Mouse (Mus musculus): ENCODE measurements around the gene Ap3d1. TPM values are rescaled to one million over a fixed set of nuclear protein-coding genes. Genes with fewer than 3 reads are reported as not detected.

The Ap3d1 gene
- total and polyA plus RNA-seq, 2 experiments from 2014 or later: 87.7 to 176 TPM

- Histone ChIP-seq H3K9me3 (ENCODE audit: low read length) (no peaks in the 10 kb centered on the region), H3K27me3 (ENCODE audit: insufficient read depth, low read length) (no peaks in the 10 kb centered on the region), H3K4me2 (ENCODE audit: low read depth) (peak overlapping the region; percentile 42), H3K4me3 (ENCODE audit: low read depth, low read length) (peak overlapping the region; percentile 31), H3K9ac (no peak overlapping the region), H3K27ac (ENCODE audit: low read depth, low read length) (peak overlapping the region; percentile 67), H3K36me3 (ENCODE audit: insufficient read depth) (no peaks in the 10 kb centered on the region), H3K4me1 (ENCODE audit: insufficient read depth) (peaks cover 9% of the 10 kb centered on the region)
- WGBS: 5% methylated on average over 10 of the region's 10 CpGs
- DNase-seq (peak; percentile 88), ATAC-seq (no peak)
- TF ChIP-seq CTCF (IDR thresholded peaks at IDR 0.05; ENCODE audit: low read depth): peak; percentile 76
These were observed 82.9 kb downstream of the Ap3d1 start for GRCm38 (mm10) chr10:80659213-80659612.

DNA sequence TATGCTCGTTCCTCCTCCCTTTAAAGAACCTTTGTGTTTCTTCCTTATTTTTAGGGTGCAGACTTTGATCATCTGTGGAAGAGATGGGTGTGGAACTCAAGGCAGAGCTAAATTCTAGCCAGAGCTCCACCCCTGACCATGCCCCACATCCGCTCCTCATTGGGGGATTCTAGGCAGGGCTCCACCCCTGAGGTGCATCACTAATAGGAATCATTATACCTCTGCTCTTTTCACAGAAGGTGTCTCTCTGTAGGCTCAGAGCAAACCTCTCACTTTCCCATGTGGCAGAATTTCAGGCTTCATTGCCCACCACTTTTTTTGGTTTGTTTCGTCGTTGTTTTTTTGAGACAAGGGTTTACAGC, 83.2 kb downstream of the Ap3d1 start:
- WGBS: 67% methylated on average over 4 of the region's 4 CpGs
- no peaks in the 10 kb centered on the region for H3K27me3 ChIP-seq (ENCODE audit: insufficient read depth, low read length)
- TF ChIP-seq CTCF (IDR thresholded peaks at IDR 0.05; ENCODE audit: low read depth): no peak
- no peaks in the 10 kb centered on the region for H3K36me3 ChIP-seq (ENCODE audit: insufficient read depth)
- H3K9ac ChIP-seq: no peak overlapping the region
- H3K4me2 ChIP-seq (ENCODE audit: low read depth): no peak overlapping the region
- H3K4me3 ChIP-seq (ENCODE audit: low read depth, low read length): no peak overlapping the region
- DNase-seq: peak; percentile 40
- H3K27ac ChIP-seq (ENCODE audit: low read depth, low read length): peak overlapping the region; percentile 67
- ATAC-seq: no peak
- no peaks in the 10 kb centered on the region for H3K9me3 ChIP-seq (ENCODE audit: low read length)
- H3K4me1 ChIP-seq (ENCODE audit: insufficient read depth): peaks cover 9% of the 10 kb centered on the region

DNA sequence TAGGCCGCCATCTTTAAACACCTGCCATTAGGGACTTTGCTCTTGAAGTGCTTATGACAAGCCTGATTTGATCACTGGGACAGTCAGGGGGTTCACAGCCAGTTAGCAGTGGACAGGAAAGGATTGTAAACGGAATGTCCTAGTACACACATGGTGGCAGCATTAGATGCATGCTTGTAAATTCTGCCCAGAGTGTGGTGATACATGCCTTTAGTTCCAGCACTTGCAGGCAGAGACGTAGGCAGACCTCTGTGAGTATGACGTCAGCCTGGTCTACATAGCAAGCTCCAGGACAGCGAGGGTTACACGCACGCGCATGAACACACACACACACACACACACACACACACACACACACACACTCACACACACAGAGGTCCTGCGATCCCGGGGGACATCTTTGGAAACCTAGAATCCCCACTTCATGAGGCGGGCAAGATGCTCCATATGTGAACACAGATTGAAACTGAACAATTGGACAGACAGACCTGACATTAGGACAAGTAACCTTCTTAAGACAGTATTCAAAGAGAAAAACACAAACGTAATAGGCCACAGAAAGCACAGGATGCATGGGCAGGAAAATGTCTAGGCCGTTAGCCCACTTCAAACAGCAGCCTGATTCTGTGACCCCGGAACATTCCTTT, 83.7 kb downstream of the Ap3d1 start:
- no peak overlapping the region for H3K4me3 ChIP-seq (ENCODE audit: low read depth, low read length)
- H3K27ac ChIP-seq (ENCODE audit: low read depth, low read length): peak overlapping the region; percentile 67; the same call in 1 of the 2 replicates
- H3K4me1 ChIP-seq (ENCODE audit: insufficient read depth): peaks cover 9% of the 10 kb centered on the region
- no peak for TF ChIP-seq CTCF (IDR thresholded peaks at IDR 0.05; ENCODE audit: low read depth)
- ATAC-seq: no peak
- no peaks in the 10 kb centered on the region for H3K36me3 ChIP-seq (ENCODE audit: insufficient read depth)
- H3K27me3 ChIP-seq (ENCODE audit: insufficient read depth, low read length): no peaks in the 10 kb centered on the region
- H3K9ac ChIP-seq: no peak overlapping the region
- 85% methylated on average over 14 of the region's 14 CpGs for WGBS
- no peak for DNase-seq
- no peak overlapping the region for H3K4me2 ChIP-seq (ENCODE audit: low read depth)
- H3K9me3 ChIP-seq (ENCODE audit: low read length): no peaks in the 10 kb centered on the region

Other genes starting within 250 kb of the Ap3d1 start
- gene Onecut3, start 247.4 kb downstream of the Ap3d1 start, total RNA-seq (2014; rRNA removed): 0.62 and 1.9 TPM in 2 replicates
- 0.03 and 0.18 TPM in 2 replicates for gene Onecut3, start 247.4 kb downstream of the Ap3d1 start, polyA plus RNA-seq (2015; fragmentation: Nextera tagmentation; extraction: Ambion mirVana)
- gene Atp8b3, start 203.1 kb downstream of the Ap3d1 start, total RNA-seq (2014; rRNA removed): 0.05 and 0.38 TPM in 2 replicates
- gene Atp8b3, start 203.1 kb downstream of the Ap3d1 start, polyA plus RNA-seq (2015; fragmentation: Nextera tagmentation; extraction: Ambion mirVana): 0.16 and 0.46 TPM in 2 replicates
- 40.3 and 41.9 TPM in 2 replicates for gene Rexo1, start 180.7 kb downstream of the Ap3d1 start, total RNA-seq (2014; rRNA removed)
- 27.9 and 30.5 TPM in 2 replicates for gene Rexo1, start 180.7 kb downstream of the Ap3d1 start, polyA plus RNA-seq (2015; fragmentation: Nextera tagmentation; extraction: Ambion mirVana)
- 17.9 and 18.7 TPM in 2 replicates for gene Klf16, start 164.9 kb downstream of the Ap3d1 start, total RNA-seq (2014; rRNA removed)
- 13.3 and 14.1 TPM in 2 replicates for gene Klf16, start 164.9 kb downstream of the Ap3d1 start, polyA plus RNA-seq (2015; fragmentation: Nextera tagmentation; extraction: Ambion mirVana)
- 156 and 201 TPM in 2 replicates for gene Abhd17a, start 151.9 kb downstream of the Ap3d1 start, total RNA-seq (2014; rRNA removed)
- gene Abhd17a, start 151.9 kb downstream of the Ap3d1 start, polyA plus RNA-seq (2015; fragmentation: Nextera tagmentation; extraction: Ambion mirVana): 154 and 155 TPM in 2 replicates
- gene Scamp4, start 139.4 kb downstream of the Ap3d1 start, total RNA-seq (2014; rRNA removed): 21.0 and 24.1 TPM in 2 replicates
- gene Scamp4, start 139.4 kb downstream of the Ap3d1 start, polyA plus RNA-seq (2015; fragmentation: Nextera tagmentation; extraction: Ambion mirVana): 86.8 and 87.9 TPM in 2 replicates
- 3.0 and 4.9 TPM in 2 replicates for gene Adat3, start 139.4 kb downstream of the Ap3d1 start, total RNA-seq (2014; rRNA removed)
- 4.2 and 4.5 TPM in 2 replicates for gene Adat3, start 139.4 kb downstream of the Ap3d1 start, polyA plus RNA-seq (2015; fragmentation: Nextera tagmentation; extraction: Ambion mirVana)
- gene Gm49322, start 136.2 kb downstream of the Ap3d1 start, total RNA-seq (2014; rRNA removed): 1.2 and 2.7 TPM in 2 replicates
- 0.58 and 0.69 TPM in 2 replicates for gene Gm49322, start 136.2 kb downstream of the Ap3d1 start, polyA plus RNA-seq (2015; fragmentation: Nextera tagmentation; extraction: Ambion mirVana)
- 127 and 135 TPM in 2 replicates for gene Csnk1g2, start 119.4 kb downstream of the Ap3d1 start, total RNA-seq (2014; rRNA removed)
- 91.8 and 94.1 TPM in 2 replicates for gene Csnk1g2, start 119.4 kb downstream of the Ap3d1 start, polyA plus RNA-seq (2015; fragmentation: Nextera tagmentation; extraction: Ambion mirVana)
- gene Btbd2, start 85.2 kb downstream of the Ap3d1 start, total RNA-seq (2014; rRNA removed): 105 and 131 TPM in 2 replicates
- gene Btbd2, start 85.2 kb downstream of the Ap3d1 start, polyA plus RNA-seq (2015; fragmentation: Nextera tagmentation; extraction: Ambion mirVana): 70.4 and 77.6 TPM in 2 replicates
- gene Mknk2, start 64.2 kb downstream of the Ap3d1 start, total RNA-seq (2014; rRNA removed): 55.2 and 69.8 TPM in 2 replicates
- gene Mknk2, start 64.2 kb downstream of the Ap3d1 start, polyA plus RNA-seq (2015; fragmentation: Nextera tagmentation; extraction: Ambion mirVana): 42.4 and 43.6 TPM in 2 replicates
- gene Mob3a, start 40.3 kb downstream of the Ap3d1 start, total RNA-seq (2014; rRNA removed): 54.1 and 57.8 TPM in 2 replicates
- 38.9 and 45.9 TPM in 2 replicates for gene Mob3a, start 40.3 kb downstream of the Ap3d1 start, polyA plus RNA-seq (2015; fragmentation: Nextera tagmentation; extraction: Ambion mirVana)
- 37.9 and 39.5 TPM in 2 replicates for gene Izumo4, start 40.1 kb downstream of the Ap3d1 start, total RNA-seq (2014; rRNA removed)
- 34.4 and 36.7 TPM in 2 replicates for gene Izumo4, start 40.1 kb downstream of the Ap3d1 start, polyA plus RNA-seq (2015; fragmentation: Nextera tagmentation; extraction: Ambion mirVana)
- 15.9 and 21.7 TPM in 2 replicates for gene Dot1l, start 12.9 kb upstream of the Ap3d1 start, total RNA-seq (2014; rRNA removed)
- 5.7 and 8.5 TPM in 2 replicates for gene Dot1l, start 12.9 kb upstream of the Ap3d1 start, polyA plus RNA-seq (2015; fragmentation: Nextera tagmentation; extraction: Ambion mirVana)
- gene Sf3a2, start 55.9 kb upstream of the Ap3d1 start, total RNA-seq (2014; rRNA removed): 20.4 and 20.6 TPM in 2 replicates
- 66.4 and 73.7 TPM in 2 replicates for gene Sf3a2, start 55.9 kb upstream of the Ap3d1 start, polyA plus RNA-seq (2015; fragmentation: Nextera tagmentation; extraction: Ambion mirVana)
- gene Plekhj1, start 56.4 kb upstream of the Ap3d1 start, total RNA-seq (2014; rRNA removed): 81.1 and 89.0 TPM in 2 replicates
- 96.8 and 107 TPM in 2 replicates for gene Plekhj1, start 56.4 kb upstream of the Ap3d1 start, polyA plus RNA-seq (2015; fragmentation: Nextera tagmentation; extraction: Ambion mirVana)
- 0.62 and 0.69 TPM in 2 replicates for gene Amh, start 63.0 kb upstream of the Ap3d1 start, total RNA-seq (2014; rRNA removed)
- not detected in 2 replicates for gene Amh, start 63.0 kb upstream of the Ap3d1 start, polyA plus RNA-seq (2015; fragmentation: Nextera tagmentation; extraction: Ambion mirVana)
- 0.38 TPM in 1 of 2 replicates, not detected in the other for gene Jsrp1, start 71.2 kb upstream of the Ap3d1 start, total RNA-seq (2014; rRNA removed)
- 0.70 and 0.76 TPM in 2 replicates for gene Jsrp1, start 71.2 kb upstream of the Ap3d1 start, polyA plus RNA-seq (2015; fragmentation: Nextera tagmentation; extraction: Ambion mirVana)
- gene Oaz1, start 84.4 kb upstream of the Ap3d1 start, total RNA-seq (2014; rRNA removed): 1,019 and 1,040 TPM in 2 replicates
- 1,146 and 1,244 TPM in 2 replicates for gene Oaz1, start 84.4 kb upstream of the Ap3d1 start, polyA plus RNA-seq (2015; fragmentation: Nextera tagmentation; extraction: Ambion mirVana)
- 23.3 and 23.7 TPM in 2 replicates for gene Lingo3, start 101.8 kb upstream of the Ap3d1 start, total RNA-seq (2014; rRNA removed)
- gene Lingo3, start 101.8 kb upstream of the Ap3d1 start, polyA plus RNA-seq (2015; fragmentation: Nextera tagmentation; extraction: Ambion mirVana): 18.5 and 20.3 TPM in 2 replicates
- 158 and 292 TPM in 2 replicates for gene Lsm7, start 112.9 kb upstream of the Ap3d1 start, total RNA-seq (2014; rRNA removed)
- 306 and 392 TPM in 2 replicates for gene Lsm7, start 112.9 kb upstream of the Ap3d1 start, polyA plus RNA-seq (2015; fragmentation: Nextera tagmentation; extraction: Ambion mirVana)
- 79.2 and 90.3 TPM in 2 replicates for gene Sppl2b, start 113.0 kb upstream of the Ap3d1 start, total RNA-seq (2014; rRNA removed)
- 64.6 and 74.4 TPM in 2 replicates for gene Sppl2b, start 113.0 kb upstream of the Ap3d1 start, polyA plus RNA-seq (2015; fragmentation: Nextera tagmentation; extraction: Ambion mirVana)
- 0.08 and 0.33 TPM in 2 replicates for gene Tmprss9, start 129.6 kb upstream of the Ap3d1 start, total RNA-seq (2014; rRNA removed)
- 0.18 and 0.22 TPM in 2 replicates for gene Tmprss9, start 129.6 kb upstream of the Ap3d1 start, polyA plus RNA-seq (2015; fragmentation: Nextera tagmentation; extraction: Ambion mirVana)
- gene Timm13, start 158.7 kb upstream of the Ap3d1 start, total RNA-seq (2014; rRNA removed): 214 and 233 TPM in 2 replicates
- 381 and 448 TPM in 2 replicates for gene Timm13, start 158.7 kb upstream of the Ap3d1 start, polyA plus RNA-seq (2015; fragmentation: Nextera tagmentation; extraction: Ambion mirVana)
- gene Lmnb2, start 176.0 kb upstream of the Ap3d1 start, total RNA-seq (2014; rRNA removed): 46.1 and 46.5 TPM in 2 replicates
- gene Lmnb2, start 176.0 kb upstream of the Ap3d1 start, polyA plus RNA-seq (2015; fragmentation: Nextera tagmentation; extraction: Ambion mirVana): 22.1 and 24.5 TPM in 2 replicates
- gene Gadd45b, start 187.8 kb upstream of the Ap3d1 start, total RNA-seq (2014; rRNA removed): 5.0 and 5.8 TPM in 2 replicates
- 6.5 and 7.7 TPM in 2 replicates for gene Gadd45b, start 187.8 kb upstream of the Ap3d1 start, polyA plus RNA-seq (2015; fragmentation: Nextera tagmentation; extraction: Ambion mirVana)

Data from forebrain, postnatal 0 days (tissue).